Mouse (Mus musculus): ENCODE measurements around the gene D5Ertd577e.
"Not testable (repeated sequence)": the region's sequence is repeated elsewhere in the genome, so short reads cannot be mapped to it uniquely, and the experiment has no call there.

D5Ertd577e gene

GRCm38 (mm10) chr5:95456506-95456905, at the start of gene D5Ertd577e:
TSS of gene D5Ertd577e (plus strand) at chr5:95456806.
- DNase-seq = not testable (repeated sequence)

DNA sequence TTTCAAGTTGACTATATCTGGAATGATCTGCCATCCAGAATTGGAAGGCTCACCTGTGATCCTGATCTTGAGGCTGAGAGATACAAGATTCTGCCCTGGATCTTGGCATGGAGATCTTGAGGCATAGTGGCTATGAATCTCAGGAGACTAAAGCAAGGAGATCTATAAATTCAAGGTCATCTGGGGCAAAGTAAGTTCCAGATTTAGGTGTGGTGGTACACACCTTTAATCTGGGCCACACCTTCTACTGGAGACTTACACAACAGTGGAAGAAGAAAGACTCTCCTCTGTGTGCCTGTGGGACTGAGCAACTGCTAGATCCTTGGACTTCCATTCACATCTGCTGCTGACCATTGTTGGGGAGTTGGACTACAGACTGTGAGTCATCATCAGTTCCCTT, 53.9 kb downstream of the D5Ertd577e start, which contains the start of gene Gm3286:
TSS of gene Gm3286 (plus strand) at position 301 of the 400 bp plus-strand sequence.
- not testable (repeated sequence) for DNase-seq

All from cerebellum, adult 9-11 months (tissue).